Mouse (Mus musculus) lung, postnatal 0 days (tissue): Measurements from ENCODE around the gene Egflam. TPM values are rescaled to one million over a fixed set of nuclear protein-coding genes. Genes with fewer than 3 reads are reported as not detected.

ENCODE experiments used
- ATAC-seq: fragments of 200-750 bp; cut with Nextera tagmentation; 2 replicates; pipeline ENCODE4 v1.8.0; 2017; ENCODE audit warnings: moderate library complexity
- DNase-seq: peaks from one replicate; pipeline ENCODE4 v3.0.0-alpha.2; 2016; ENCODE audit warnings: low spot score
- H3K27ac ChIP-seq: fragments of 300-500 bp; sonication (generic); 2 replicates; pipeline ENCODE4 v1.5.1; 2014; ENCODE audit warnings: antibody characterized with exemption, mild to moderate bottlenecking, low read length, mixed read lengths
- H3K27me3 ChIP-seq: fragments of 300-500 bp; sonication (generic); replicated peaks from 2 replicates; pipeline ENCODE4 v1.6.1; 2014; ENCODE audit warnings: low read length, mixed read lengths; ENCODE audit not compliant: insufficient read depth
- H3K36me3 ChIP-seq: fragments of 300-500 bp; sonication (generic); 2 replicates; pipeline ENCODE4 v1.6.1; 2014; ENCODE audit warnings: low read length, mixed read lengths; ENCODE audit not compliant: insufficient read depth
- H3K4me1 ChIP-seq: fragments of 300-500 bp; sonication (generic); 2 replicates; pipeline ENCODE4 v1.6.1; 2014; ENCODE audit warnings: antibody characterized with exemption, low read depth, low read length, mixed read lengths; ENCODE audit not compliant: insufficient read depth
- H3K4me2 ChIP-seq: fragments of 300-500 bp; sonication (generic); replicated peaks from 2 replicates; pipeline ENCODE4 v1.6.1; 2014; ENCODE audit warnings: low read depth, mild to moderate bottlenecking, low read length, moderate library complexity, mixed read lengths
- H3K4me3 ChIP-seq: fragments of 300-500 bp; sonication (generic); 2 replicates; pipeline ENCODE4 v1.5.1; 2014; ENCODE audit warnings: low read depth, low read length
- H3K9ac ChIP-seq: fragments of 300-500 bp; sonication (generic); replicated peaks from 2 replicates; pipeline ENCODE4 v1.6.1; 2014; ENCODE audit warnings: low read depth, mild to moderate bottlenecking
- H3K9me3 ChIP-seq: fragments of 300-500 bp; sonication (generic); 2 replicates; pipeline ENCODE4 v1.6.1; 2016; ENCODE audit warnings: low read length, mixed read lengths
- CTCF ChIP-seq: IDR thresholded peaks from 2 replicates; pipeline ENCODE4 v1.5.1; 2016; ENCODE audit warnings: antibody characterized with exemption, mild to moderate bottlenecking
- EP300 ChIP-seq: IDR thresholded peaks from 2 replicates; pipeline ENCODE4 v1.6.1; 2016; ENCODE audit warnings: antibody characterized with exemption, mild to moderate bottlenecking, control low read depth
- WGBS: fragments of 180-500 bp; shearing (Covaris S2); extraction: QIAGEN DNeasy Blood & Tissue Kit; methylation state at CpG from one replicate; pipeline ENCODE4 v1.1.7; 2014; 5-methylcytosine and 5-hydroxymethylcytosine counted together
- polyA plus RNA-seq: library from polyadenylated mRNA; unstranded; fragments of >200 nt; fragmentation: Nextera tagmentation; extraction: Ambion mirVana; gene quantifications from 2 replicates; pipeline ENCODE4 v1.2.1, GENCODE M21; 2015

Egflam gene
- polyA plus RNA-seq, 1 experiment from 2014 or later: 36.4 TPM

GRCm38 (mm10) chr15:7194748-7195221 is 203.4 kb downstream of the Egflam start:
- H3K27me3 ChIP-seq: no peaks in the 10 kb centered on the region
- no peak overlapping the region for H3K4me3 ChIP-seq
- ATAC-seq (no peak), DNase-seq (no peak)
- no peak overlapping the region for H3K27ac ChIP-seq
- no peaks in the 10 kb centered on the region for H3K9me3 ChIP-seq
- TF ChIP-seq EP300 (no peak), CTCF (no peak)
- H3K4me2 ChIP-seq: no peak overlapping the region
- WGBS: 71% methylated on average over 6 of the region's 6 CpGs
- 0 out of 2 replicates have a peak, but pooled peaks cover 12% of the 10 kb centered on the region for H3K36me3 ChIP-seq
- no peak overlapping the region for H3K9ac ChIP-seq
- no peaks in the 10 kb centered on the region; the same call in 1 of the 2 replicates for H3K4me1 ChIP-seq

GRCm38 (mm10) chr15:7194147-7194720 is 204.0 kb downstream of the Egflam start:
- 0 out of 2 replicates have a peak, but pooled peaks cover 12% of the 10 kb centered on the region for H3K36me3 ChIP-seq
- no peaks in the 10 kb centered on the region for H3K9me3 ChIP-seq
- H3K9ac ChIP-seq: no peak overlapping the region
- WGBS: 35% methylated on average over 13 of the region's 13 CpGs
- no peaks in the 10 kb centered on the region for H3K27me3 ChIP-seq
- ATAC-seq (no peak), DNase-seq (no peak)
- H3K4me3 ChIP-seq: no peak overlapping the region
- TF ChIP-seq CTCF (no peak), EP300 (no peak)
- no peak overlapping the region for H3K4me2 ChIP-seq
- H3K27ac ChIP-seq: peak overlapping the region; percentile 20; the same call in 1 of the 2 replicates
- no peaks in the 10 kb centered on the region; the same call in 1 of the 2 replicates for H3K4me1 ChIP-seq

- DNase-seq (no peak), ATAC-seq (no peak)
- Histone ChIP-seq H3K9ac (no peak overlapping the region), H3K27ac (no peak overlapping the region), H3K9me3 (no peaks in the 10 kb centered on the region), H3K4me1 (no peaks in the 10 kb centered on the region; the same call in 1 of the 2 replicates), H3K36me3 (peaks cover 14% of the 10 kb centered on the region; the same call in 1 of the 2 replicates), H3K27me3 (no peaks in the 10 kb centered on the region), H3K4me3 (no peak overlapping the region), H3K4me2 (no peak overlapping the region)
- TF ChIP-seq EP300 (no peak), CTCF (no peak)
- 93% methylated on average over 2 of the region's 2 CpGs for WGBS
Observed at GRCm38 (mm10) chr15:7192582-7192981, 205.6 kb downstream of the Egflam start.

GRCm38 (mm10) chr15:7191074-7191473 is 207.1 kb downstream of the Egflam start:
- Histone ChIP-seq H3K36me3 (peaks cover 28% of the 10 kb centered on the region), H3K27me3 (no peaks in the 10 kb centered on the region), H3K4me3 (no peak overlapping the region), H3K4me2 (no peak overlapping the region), H3K9ac (no peak overlapping the region; the same call in 1 of the 2 replicates), H3K9me3 (no peaks in the 10 kb centered on the region), H3K27ac (no peak overlapping the region), H3K4me1 (no peaks in the 10 kb centered on the region; the same call in 1 of the 2 replicates)
- TF ChIP-seq CTCF: no peak
- TF ChIP-seq EP300: no peak
- DNase-seq (peak; percentile 40), ATAC-seq (0 out of 2 replicates have a peak, but pooled peaks have one; percentile 4)
- WGBS: 64% methylated on average over 4 of the region's 4 CpGs

GRCm38 (mm10) chr15:7189678-7190454 is 208.3 kb downstream of the Egflam start:
- TF ChIP-seq CTCF (no peak), EP300 (no peak)
- ATAC-seq (peak; percentile 53), DNase-seq (peak; percentile 54)
- Histone ChIP-seq H3K9ac (no peak overlapping the region), H3K36me3 (peaks cover 37% of the 10 kb centered on the region), H3K27me3 (no peaks in the 10 kb centered on the region), H3K4me2 (no peak overlapping the region), H3K4me1 (no peaks in the 10 kb centered on the region; the same call in 1 of the 2 replicates), H3K9me3 (no peaks in the 10 kb centered on the region), H3K27ac (no peak overlapping the region), H3K4me3 (no peak overlapping the region)
- 64% methylated on average over 22 of the region's 22 CpGs for WGBS

- H3K4me2 ChIP-seq: no peak overlapping the region
- WGBS: 81% methylated on average over 6 of the region's 6 CpGs
- ATAC-seq (peak; percentile 43), DNase-seq (peak; percentile 19)
- H3K4me1 ChIP-seq: no peaks in the 10 kb centered on the region
- no peaks in the 10 kb centered on the region for H3K27me3 ChIP-seq
- H3K36me3 ChIP-seq: peaks cover 48% of the 10 kb centered on the region
- no peak for TF ChIP-seq EP300
- TF ChIP-seq CTCF: no peak
- no peak overlapping the region for H3K9ac ChIP-seq
- H3K4me3 ChIP-seq: no peak overlapping the region
- H3K27ac ChIP-seq: no peak overlapping the region
- H3K9me3 ChIP-seq: no peaks in the 10 kb centered on the region
Observed at GRCm38 (mm10) chr15:7187682-7188081, 210.5 kb downstream of the Egflam start.
